Mouse (Mus musculus): ENCODE measurements around the gene Mest. TPM values are rescaled to one million over a fixed set of nuclear protein-coding genes. Genes with fewer than 3 reads are reported as not detected.
A peak's percentile ranks its signal among the peaks of the same experiment; 100 is the strongest.

The Mest gene
- total and polyA plus RNA-seq, 2 experiments from 2014 or later = 146 to 212 TPM

GRCm38 (mm10) chr6:30694209-30694608 lies 29.1 kb upstream of the Mest start:
- H3K4me2 ChIP-seq (ENCODE audit: low read depth) = peak overlapping the region; percentile 80
- ATAC-seq (peak; percentile 49), DNase-seq (peak; percentile 84)
- peak overlapping the region; percentile 89 for H3K27ac ChIP-seq (ENCODE audit: low read depth, low read length)
- peak overlapping the region; percentile 39 for H3K9ac ChIP-seq
- TF ChIP-seq CTCF (IDR thresholded peaks at IDR 0.05; ENCODE audit: low read depth) = no peak
- H3K27me3 ChIP-seq (ENCODE audit: insufficient read depth, low read length) = no peaks in the 10 kb centered on the region
- 13% methylated on average over 6 of the region's 6 CpGs for WGBS
- H3K4me1 ChIP-seq (ENCODE audit: insufficient read depth) = peaks cover 17% of the 10 kb centered on the region
- H3K9me3 ChIP-seq (ENCODE audit: low read length) = no peaks in the 10 kb centered on the region
- H3K4me3 ChIP-seq (ENCODE audit: low read depth, low read length) = peak overlapping the region; percentile 46
- H3K36me3 ChIP-seq (ENCODE audit: insufficient read depth) = no peaks in the 10 kb centered on the region

- Histone ChIP-seq H3K9ac (no peak overlapping the region), H3K27ac (ENCODE audit: low read depth, low read length) (0 out of 2 replicates have a peak overlapping the region, but pooled peaks have one; percentile 89), H3K4me2 (ENCODE audit: low read depth) (no peak overlapping the region), H3K27me3 (ENCODE audit: insufficient read depth, low read length) (no peaks in the 10 kb centered on the region), H3K9me3 (ENCODE audit: low read length) (no peaks in the 10 kb centered on the region), H3K36me3 (ENCODE audit: insufficient read depth) (no peaks in the 10 kb centered on the region), H3K4me1 (ENCODE audit: insufficient read depth) (peaks cover 17% of the 10 kb centered on the region), H3K4me3 (ENCODE audit: low read depth, low read length) (no peak overlapping the region)
- TF ChIP-seq CTCF (IDR thresholded peaks at IDR 0.05; ENCODE audit: low read depth) = no peak
- ATAC-seq = no peak
- WGBS = 94% methylated on average over 8 of the region's 8 CpGs
- no peak for DNase-seq
Observed at GRCm38 (mm10) chr6:30695124-30695523, 28.2 kb upstream of the Mest start.

GRCm38 (mm10) chr6:30697464-30697863 lies 25.9 kb upstream of the Mest start:
- H3K4me2 ChIP-seq (ENCODE audit: low read depth) = no peak overlapping the region
- H3K27me3 ChIP-seq (ENCODE audit: insufficient read depth, low read length) = no peaks in the 10 kb centered on the region
- no peak for ATAC-seq
- WGBS = 27% methylated on average over 5 of the region's 5 CpGs
- H3K27ac ChIP-seq (ENCODE audit: low read depth, low read length) = no peak overlapping the region
- no peaks in the 10 kb centered on the region for H3K9me3 ChIP-seq (ENCODE audit: low read length)
- DNase-seq = no peak
- no peak overlapping the region for H3K4me3 ChIP-seq (ENCODE audit: low read depth, low read length)
- TF ChIP-seq CTCF (IDR thresholded peaks at IDR 0.05; ENCODE audit: low read depth) = no peak
- peaks cover 17% of the 10 kb centered on the region for H3K4me1 ChIP-seq (ENCODE audit: insufficient read depth)
- no peak overlapping the region for H3K9ac ChIP-seq
- H3K36me3 ChIP-seq (ENCODE audit: insufficient read depth) = no peaks in the 10 kb centered on the region

GRCm38 (mm10) chr6:30698036-30698435 lies 25.3 kb upstream of the Mest start:
- DNase-seq = no peak
- no peak for ATAC-seq
- TF ChIP-seq CTCF (IDR thresholded peaks at IDR 0.05; ENCODE audit: low read depth) = no peak
- Histone ChIP-seq H3K9me3 (ENCODE audit: low read length) (no peaks in the 10 kb centered on the region), H3K4me1 (ENCODE audit: insufficient read depth) (peaks cover 12% of the 10 kb centered on the region), H3K4me3 (ENCODE audit: low read depth, low read length) (no peak overlapping the region), H3K27me3 (ENCODE audit: insufficient read depth, low read length) (no peaks in the 10 kb centered on the region), H3K9ac (no peak overlapping the region), H3K27ac (ENCODE audit: low read depth, low read length) (no peak overlapping the region), H3K4me2 (ENCODE audit: low read depth) (no peak overlapping the region), H3K36me3 (ENCODE audit: insufficient read depth) (no peaks in the 10 kb centered on the region)
- WGBS = 87% methylated on average over 4 of the region's 4 CpGs

- Histone ChIP-seq H3K27ac (ENCODE audit: low read depth, low read length) (no peak overlapping the region), H3K9ac (no peak overlapping the region), H3K4me3 (ENCODE audit: low read depth, low read length) (no peak overlapping the region), H3K36me3 (ENCODE audit: insufficient read depth) (no peaks in the 10 kb centered on the region), H3K9me3 (ENCODE audit: low read length) (no peaks in the 10 kb centered on the region), H3K27me3 (ENCODE audit: insufficient read depth, low read length) (no peaks in the 10 kb centered on the region), H3K4me1 (ENCODE audit: insufficient read depth) (no peaks in the 10 kb centered on the region), H3K4me2 (ENCODE audit: low read depth) (no peak overlapping the region)
- no peak for TF ChIP-seq CTCF (IDR thresholded peaks at IDR 0.05; ENCODE audit: low read depth)
- WGBS = 87% methylated on average over 6 of the region's 6 CpGs
- ATAC-seq (no peak), DNase-seq (no peak)
Observed at GRCm38 (mm10) chr6:30700182-30700581, 23.2 kb upstream of the Mest start.

- no peak for DNase-seq
- no peak overlapping the region for H3K9ac ChIP-seq
Observed at GRCm38 (mm10) chr6:30702881-30703280, 20.5 kb upstream of the Mest start.

GRCm38 (mm10) chr6:30703476-30703875 lies 19.9 kb upstream of the Mest start:
- WGBS = 92% methylated on average over 6 of the region's 6 CpGs

More at GRCm38 (mm10) chr6:30702881-30703280, 20.5 kb upstream of the Mest start:
- no peaks in the 10 kb centered on the region for H3K36me3 ChIP-seq (ENCODE audit: insufficient read depth)
- no peaks in the 10 kb centered on the region for H3K9me3 ChIP-seq (ENCODE audit: low read length)
- H3K4me3 ChIP-seq (ENCODE audit: low read depth, low read length) = no peak overlapping the region
- no peaks in the 10 kb centered on the region for H3K4me1 ChIP-seq (ENCODE audit: insufficient read depth)
- H3K4me2 ChIP-seq (ENCODE audit: low read depth) = no peak overlapping the region
- whole genome bisulfite sequencing = 88% methylated on average over 6 of the region's 6 CpGs
- H3K27me3 ChIP-seq (ENCODE audit: insufficient read depth, low read length) = no peaks in the 10 kb centered on the region
- no peak overlapping the region for H3K27ac ChIP-seq (ENCODE audit: low read depth, low read length)
- ATAC-seq = no peak
- TF ChIP-seq CTCF (IDR thresholded peaks at IDR 0.05; ENCODE audit: low read depth) = no peak

More at GRCm38 (mm10) chr6:30703476-30703875, 19.9 kb upstream of the Mest start:
- Histone ChIP-seq H3K36me3 (ENCODE audit: insufficient read depth) (no peaks in the 10 kb centered on the region), H3K27me3 (ENCODE audit: insufficient read depth, low read length) (no peaks in the 10 kb centered on the region), H3K9me3 (ENCODE audit: low read length) (no peaks in the 10 kb centered on the region), H3K4me3 (ENCODE audit: low read depth, low read length) (no peak overlapping the region), H3K9ac (no peak overlapping the region), H3K4me1 (ENCODE audit: insufficient read depth) (no peaks in the 10 kb centered on the region), H3K4me2 (ENCODE audit: low read depth) (no peak overlapping the region), H3K27ac (ENCODE audit: low read depth, low read length) (no peak overlapping the region)
- TF ChIP-seq CTCF (IDR thresholded peaks at IDR 0.05; ENCODE audit: low read depth) = no peak
- DNase-seq (no peak), ATAC-seq (no peak)
